Mouse (Mus musculus) frontal cortex, postnatal 10 days (tissue): ENCODE results near the gene Btnl9.
"Not testable (repeated sequence)": the region's sequence is repeated elsewhere in the genome, so short reads cannot be mapped to it uniquely, and the experiment has no call there.

Source experiments
- DNase-seq, 2 experiments: peaks; one replicate each; pipeline ENCODE4 v3.0.0; 2022; ENCODE audit warnings: low spot score in 2 of 2, mixed read lengths in 1 of 2

Btnl9 gene

DNA sequence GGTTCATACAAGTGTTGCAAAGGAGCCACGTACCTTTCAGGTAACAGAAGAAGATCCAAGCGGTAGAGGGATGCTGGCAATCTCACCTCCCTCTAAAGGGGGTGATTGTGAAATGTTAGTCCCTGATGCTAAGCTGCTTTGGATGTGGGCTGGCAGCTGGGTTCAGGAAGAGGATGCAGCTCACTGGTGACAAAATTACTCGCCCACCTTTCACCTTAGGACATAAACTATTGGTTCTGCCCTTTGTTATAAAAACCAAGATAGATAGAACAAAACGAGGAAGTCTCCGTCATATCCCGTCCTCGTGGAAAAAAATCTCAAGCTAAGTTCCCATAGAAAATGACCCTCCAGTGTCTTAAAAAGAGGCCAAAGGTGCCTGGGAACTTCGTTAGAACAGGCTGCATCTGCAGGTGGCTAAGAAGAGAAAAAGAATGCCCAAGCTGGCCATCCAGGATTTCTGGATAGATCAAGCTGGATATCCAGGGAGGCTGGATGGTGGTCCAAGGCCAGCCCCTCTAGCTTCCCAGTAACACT is at the start of gene Btnl9:
Gene Btnl9 (minus strand): TSS at position 205 of the 534 bp plus-strand sequence.
- DNase-seq = no peak

DNA sequence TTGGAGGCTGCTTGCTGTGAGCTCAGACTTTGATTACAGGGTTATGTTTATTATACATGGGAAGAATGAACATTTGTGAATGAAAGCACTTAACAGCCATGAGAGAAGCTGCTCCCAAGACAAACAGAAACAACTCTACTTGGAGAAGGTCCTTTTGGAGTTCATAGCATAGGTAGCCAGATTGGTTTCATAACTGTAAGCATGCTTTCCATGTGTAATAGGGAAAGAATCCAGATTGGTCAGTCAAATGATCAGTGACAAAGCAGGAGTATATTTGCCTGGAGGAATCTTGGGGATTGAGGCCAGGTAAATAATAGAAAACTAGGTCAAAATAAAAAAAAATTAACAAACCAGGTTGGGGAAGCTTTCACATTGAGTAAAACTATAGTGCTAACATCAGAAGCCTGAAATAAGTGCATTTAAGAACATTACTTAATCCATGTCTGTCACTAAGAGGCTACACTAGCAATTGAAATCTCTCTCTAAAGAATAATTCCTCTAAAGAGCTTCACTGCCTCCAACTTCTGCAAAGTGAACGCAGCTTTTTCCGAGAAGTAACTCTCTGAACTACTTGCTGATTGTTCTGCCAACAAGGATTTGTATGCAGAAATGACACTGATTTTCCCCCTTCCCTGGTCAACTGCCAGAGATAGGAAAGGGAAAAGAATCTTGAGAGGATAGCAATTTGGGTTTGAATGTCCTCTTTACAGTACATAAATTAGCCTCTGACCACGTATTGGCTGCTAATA is 48.7 kb upstream of the Btnl9 start:
- DNase-seq = no peak

- no peak for DNase-seq
Measured at GRCm38 (mm10) chr11:49232781-49233180, 45.8 kb upstream of the Btnl9 start.

DNA sequence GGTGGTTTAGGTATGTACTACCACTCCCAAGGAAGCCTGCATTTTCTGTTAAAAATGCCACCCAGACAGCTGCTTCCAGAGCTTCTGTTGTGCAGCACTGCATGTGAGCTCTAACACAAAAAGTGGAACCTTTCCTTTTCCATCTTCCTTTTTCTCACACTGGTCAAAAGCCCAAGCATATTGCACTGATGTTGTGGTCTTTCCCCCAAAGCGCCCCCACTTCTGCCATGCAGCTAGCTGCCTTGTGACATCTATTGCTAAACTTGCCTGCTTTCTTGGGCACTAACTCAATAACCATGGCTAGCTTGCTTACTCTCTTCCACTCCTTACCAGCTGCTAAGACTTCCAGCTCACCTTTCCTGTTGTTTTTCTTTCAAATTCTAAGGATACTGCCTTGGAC is 37.5 kb upstream of the Btnl9 start:
- no peak for DNase-seq

DNA sequence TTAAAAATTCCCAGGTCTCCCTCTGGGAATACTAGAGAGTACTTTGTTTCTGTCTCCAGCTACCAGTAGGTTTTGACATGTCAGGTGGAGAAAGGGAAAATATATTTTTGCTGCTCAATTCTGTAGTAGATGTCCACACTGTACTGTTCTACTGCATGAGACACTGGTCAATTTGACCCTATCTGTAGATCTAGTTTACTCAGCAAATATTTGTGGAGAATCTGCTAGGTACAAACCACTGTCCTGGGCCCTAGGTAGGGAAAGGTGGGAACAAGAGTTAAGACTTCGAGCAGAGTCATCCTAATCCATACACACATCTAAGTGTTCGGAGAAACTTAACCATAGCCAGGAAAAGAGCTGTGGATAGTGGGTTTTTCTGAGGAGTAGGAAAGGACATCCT is 32.3 kb upstream of the Btnl9 start:
- DNase-seq = no peak

GRCm38 (mm10) chr11:49213505-49213904 is 26.5 kb upstream of the Btnl9 start:
- no peak for DNase-seq

- DNase-seq = no peak
Measured at GRCm38 (mm10) chr11:49212577-49212976, 25.6 kb upstream of the Btnl9 start.

DNA sequence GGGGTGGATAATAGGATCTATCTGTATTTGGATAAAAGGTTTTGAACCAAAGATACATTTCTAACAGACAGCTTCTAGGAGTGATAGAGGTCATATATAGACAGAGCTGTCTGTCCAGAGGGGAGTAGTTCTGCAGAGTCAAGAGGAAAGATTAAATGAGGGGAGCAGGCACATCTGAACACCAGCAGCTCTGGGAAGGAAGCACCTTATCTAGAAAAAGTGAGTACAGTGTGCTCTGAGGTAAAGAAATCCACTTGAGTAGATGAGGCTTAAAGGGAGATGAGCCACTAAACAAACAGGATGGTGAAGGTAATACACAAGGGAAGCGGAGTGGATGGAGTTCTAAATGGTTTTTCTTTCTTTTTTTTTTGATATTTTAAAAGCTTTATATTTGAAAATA is 20.5 kb upstream of the Btnl9 start:
- no peak for DNase-seq

- DNase-seq = no peak
Measured at GRCm38 (mm10) chr11:49205080-49205590, 18.2 kb upstream of the Btnl9 start.

DNA sequence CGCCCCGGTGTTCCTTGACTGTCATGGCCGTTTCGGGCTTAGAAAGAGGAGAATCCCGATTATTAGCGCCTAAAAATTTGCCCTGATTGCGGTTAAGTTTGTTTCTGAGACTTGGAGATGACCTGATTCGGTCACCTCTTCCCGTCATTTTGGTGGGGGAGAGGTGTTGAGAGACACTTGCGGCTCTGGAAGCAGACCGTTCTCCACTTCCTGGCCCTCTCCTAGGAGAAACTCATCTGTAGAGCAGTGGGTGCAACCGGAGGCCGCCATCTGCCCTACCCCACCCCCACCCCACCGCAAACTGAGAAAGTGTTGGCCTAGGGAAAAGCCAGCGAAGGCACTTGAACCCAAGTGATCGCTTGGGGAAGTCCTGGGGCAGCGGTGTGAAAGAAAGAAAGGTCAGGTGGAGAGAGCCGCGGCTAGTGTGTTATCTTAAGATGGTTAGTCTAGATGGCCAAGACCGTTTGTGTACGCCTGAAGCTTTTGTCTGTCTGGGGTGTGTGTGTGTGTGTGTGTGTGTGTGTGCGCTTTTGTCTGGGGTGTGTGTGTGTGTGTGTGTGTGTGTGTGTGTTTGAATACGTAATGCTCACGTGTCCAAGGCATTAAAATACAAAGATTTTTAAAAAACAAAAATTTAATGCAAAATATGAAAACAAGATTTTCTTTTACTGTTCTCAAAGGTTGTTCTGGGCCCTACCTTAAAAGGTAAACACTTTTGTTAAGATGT is 17.0 kb upstream of the Btnl9 start:
- DNase-seq = peak in 1 of 2 experiments; percentile 17

DNA sequence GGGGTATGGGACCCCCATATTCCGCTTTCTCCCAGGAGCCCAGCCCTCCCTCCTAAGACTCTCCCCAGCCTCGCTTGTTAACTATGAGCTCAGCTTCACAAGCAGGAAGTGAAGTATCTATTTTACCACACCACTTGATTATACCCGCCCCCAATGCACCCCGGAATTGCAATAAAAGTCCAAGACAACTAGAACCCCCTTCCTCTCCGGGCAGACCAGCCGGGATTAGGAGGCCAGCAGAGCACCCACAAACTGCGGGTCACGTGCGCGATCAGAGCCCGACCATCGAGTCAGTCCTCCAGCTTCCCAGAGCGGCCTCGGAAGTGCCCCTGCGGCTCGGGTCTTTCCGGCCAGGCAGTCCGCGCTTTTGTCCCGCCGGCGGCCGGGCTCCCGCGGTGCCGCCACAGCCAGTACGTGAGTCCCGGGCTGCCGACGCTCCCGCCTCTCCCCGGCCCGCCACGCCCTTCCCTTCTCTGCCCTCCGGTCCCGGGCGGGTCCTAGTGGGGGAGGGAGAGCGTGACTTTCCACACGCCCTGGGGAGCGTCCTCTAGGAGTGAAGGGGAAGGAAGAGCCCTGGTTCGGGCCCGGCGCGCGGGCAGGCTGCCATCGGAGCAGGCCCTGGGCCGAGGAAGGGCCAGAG is 16.3 kb upstream of the Btnl9 start, which contains the start of gene Zfp62:
Gene Zfp62 (plus strand): TSS at position 164 of the 640 bp plus-strand sequence.
- peak; percentile 85 to 90 for DNase-seq

DNA sequence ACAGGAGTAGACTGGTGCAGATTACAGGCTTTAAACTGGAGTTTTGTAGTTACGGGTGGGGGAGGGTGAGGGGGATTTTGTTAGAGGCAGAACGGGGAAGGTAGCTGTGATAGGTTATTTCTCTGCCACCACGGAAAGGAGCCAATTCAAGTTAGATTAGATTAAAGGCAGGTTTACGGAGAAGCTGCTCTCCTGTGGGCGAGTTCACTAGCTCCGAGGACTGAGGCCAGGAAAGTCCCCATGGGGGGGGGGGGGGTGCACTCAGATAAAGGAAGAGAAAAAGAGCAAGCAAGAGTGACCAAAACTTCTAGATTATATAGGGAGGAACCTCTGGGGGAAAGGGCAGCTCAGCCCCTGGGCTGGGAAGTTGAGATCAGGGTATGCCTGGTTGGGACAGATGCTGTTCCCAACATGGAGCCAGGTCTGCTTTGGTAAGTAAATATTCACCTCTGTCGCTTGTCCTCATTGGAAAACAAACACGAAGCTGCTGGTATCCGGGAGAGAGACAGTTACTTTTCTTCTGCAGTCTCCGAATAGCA is 15.6 kb upstream of the Btnl9 start:
- DNase-seq = no peak

GRCm38 (mm10) chr11:49202071-49202470 is 15.1 kb upstream of the Btnl9 start:
- no peak for DNase-seq

- DNase-seq = no peak
Measured at GRCm38 (mm10) chr11:49201142-49201541, 14.2 kb upstream of the Btnl9 start.

- DNase-seq = no peak
Measured at GRCm38 (mm10) chr11:49200666-49201065, 13.7 kb upstream of the Btnl9 start.

DNA sequence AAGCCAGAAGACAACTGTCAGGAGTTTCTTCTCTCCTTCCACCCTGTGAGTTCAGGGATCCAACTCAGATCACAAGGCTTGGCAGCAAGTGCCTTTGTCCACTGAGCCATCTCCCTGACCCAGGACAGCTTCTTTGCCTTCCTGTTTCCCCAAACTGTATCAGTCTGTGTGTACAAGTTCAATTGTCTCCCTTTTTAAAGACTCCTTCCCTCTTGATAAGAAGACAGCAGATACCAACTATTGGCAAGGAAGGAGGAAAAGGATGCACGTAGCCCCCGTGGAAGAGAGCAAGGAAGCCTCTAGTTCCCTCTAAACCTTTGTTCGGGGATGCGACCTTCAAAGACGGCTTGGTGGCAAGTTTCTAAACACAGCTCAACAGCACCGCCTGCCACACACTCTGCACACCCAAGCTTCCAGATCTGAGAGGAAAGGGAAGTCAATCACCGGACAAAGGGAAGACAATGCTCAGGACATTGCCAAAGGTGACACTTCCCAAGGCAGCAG is 8.9 kb upstream of the Btnl9 start:
- DNase-seq = no peak

- not testable (repeated sequence) for DNase-seq
Measured at GRCm38 (mm10) chr11:49194771-49195170, 7.8 kb upstream of the Btnl9 start.

GRCm38 (mm10) chr11:49191083-49191482 is 4.1 kb upstream of the Btnl9 start:
- no peak for DNase-seq

DNA sequence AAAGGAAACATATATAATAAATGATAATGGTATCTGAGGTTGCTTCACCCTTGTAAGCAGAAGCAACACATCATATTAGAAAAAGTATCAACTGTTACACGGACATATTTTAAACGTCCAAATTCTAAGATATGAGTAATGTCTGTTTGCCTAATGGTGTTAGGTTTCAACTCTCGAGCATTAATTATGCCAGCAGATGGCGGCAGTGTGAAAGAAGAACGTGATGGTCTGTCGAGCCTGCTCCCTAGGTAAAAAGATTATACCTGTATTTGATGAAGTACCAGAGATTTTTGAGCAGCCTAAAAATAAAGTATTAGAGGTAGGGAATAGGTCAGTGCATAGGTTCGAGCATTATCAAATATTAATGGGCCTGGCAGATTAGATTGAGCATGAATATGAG is 2.8 kb upstream of the Btnl9 start:
- peak in 1 of 2 experiments; percentile 26 for DNase-seq

DNA sequence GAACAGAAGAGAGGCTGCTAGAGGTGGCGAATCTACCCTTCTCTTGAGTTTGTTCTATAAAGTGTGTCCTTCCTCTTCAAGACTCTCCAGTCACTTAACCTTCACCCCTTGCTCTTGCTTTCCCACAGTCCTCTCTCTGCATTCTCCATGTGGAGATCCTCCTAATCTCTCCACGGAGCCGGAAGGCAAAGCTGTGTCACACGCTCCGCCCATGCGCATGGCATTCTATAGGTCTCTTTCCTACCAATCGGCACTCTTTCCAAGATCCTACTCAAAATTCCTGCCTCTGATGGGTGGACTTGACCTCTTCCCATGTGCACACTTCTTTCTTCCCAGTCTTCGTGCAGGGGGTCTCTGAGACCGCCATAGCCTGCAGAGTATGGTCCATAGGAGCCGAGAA is 742 bp upstream of the Btnl9 start:
- no peak for DNase-seq

- DNase-seq = no peak
Measured at GRCm38 (mm10) chr11:49186452-49186851, 507 bp downstream of the Btnl9 start.

DNA sequence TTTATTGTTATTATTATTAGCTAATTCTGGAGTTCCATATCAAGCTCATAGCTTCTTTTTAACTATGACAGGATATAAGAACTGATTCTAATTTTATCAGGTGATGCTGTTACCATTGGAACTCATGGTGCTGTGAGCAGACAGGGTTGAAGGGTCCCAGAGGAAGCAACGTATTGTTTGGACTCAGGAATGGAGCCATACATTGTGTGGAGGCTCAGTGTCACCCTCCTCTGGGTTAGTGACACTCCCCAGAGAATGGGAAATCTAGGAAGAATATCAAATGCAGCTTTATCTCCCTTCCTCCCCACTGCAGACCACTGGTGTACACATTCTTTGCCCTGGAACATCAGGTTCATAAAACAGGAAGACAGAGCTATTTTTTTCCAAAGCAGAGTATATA is 3.8 kb downstream of the Btnl9 start:
- no peak for DNase-seq
